Mouse (Mus musculus) layer of hippocampus, postnatal 10 days (tissue): ENCODE data around the gene Rtn2. TPM values are rescaled to one million over a fixed set of nuclear protein-coding genes. Genes with fewer than 3 reads are reported as not detected.

Source experiments
- DNase-seq, 2 experiments: peaks; one replicate each; pipeline ENCODE4 v3.0.0; 2021; ENCODE audit warnings: low spot score in 2 of 2
- total RNA-seq, 2 experiments: library from RNA; stranded (reverse); gene quantifications; 2 replicates each; pipeline ENCODE4 v1.2.3; 2021

Rtn2 gene
- total RNA-seq, 2 experiments from 2014 or later = 118 to 127 TPM

GRCm38 (mm10) chr7:19300501-19301421, 18.3 kb downstream of the Rtn2 start:
- DNase-seq = peak; percentile 86 to 88

GRCm38 (mm10) chr7:19301461-19302263, 19.2 kb downstream of the Rtn2 start:
- peak in 1 of 2 experiments; percentile 20 for DNase-seq

GRCm38 (mm10) chr7:19302264-19303045, 20.0 kb downstream of the Rtn2 start:
- DNase-seq = no peak

DNA sequence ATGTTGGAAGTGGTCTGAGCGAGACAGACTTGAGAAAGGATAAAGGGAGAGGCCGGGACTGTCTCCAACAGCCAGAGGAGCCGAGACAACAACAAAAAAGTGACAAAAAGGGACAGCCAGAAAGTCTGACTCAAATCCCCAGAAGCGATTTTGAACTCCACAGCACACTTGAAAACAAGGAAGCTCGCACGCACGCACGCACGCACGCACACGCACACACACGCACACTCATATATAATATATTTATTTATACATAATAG, 20.6 kb downstream of the Rtn2 start:
- DNase-seq = no peak

DNA sequence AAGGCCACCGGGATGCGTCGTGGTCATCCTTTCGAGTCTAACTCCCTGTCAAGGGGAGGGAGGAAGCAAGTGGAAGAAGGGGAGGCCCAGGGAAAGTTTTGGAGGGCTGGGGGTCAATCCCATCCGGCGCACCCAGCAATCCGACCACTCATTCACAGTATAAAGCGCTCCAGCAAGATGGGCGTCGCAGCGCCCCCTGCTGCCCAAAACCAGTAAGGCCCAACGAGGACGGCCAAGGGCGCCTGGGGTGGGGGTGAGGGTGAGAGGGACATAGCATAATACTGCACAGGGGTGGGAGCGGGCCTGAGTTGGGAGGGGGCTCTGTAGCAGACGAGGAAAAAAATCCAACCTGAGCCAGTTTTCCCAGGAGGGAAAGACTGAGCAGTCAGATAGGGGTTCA, 21.3 kb downstream of the Rtn2 start:
- peak; percentile 75 to 77 for DNase-seq

- no peak for DNase-seq
Measured at GRCm38 (mm10) chr7:19304501-19305412, 22.3 kb downstream of the Rtn2 start.

DNA sequence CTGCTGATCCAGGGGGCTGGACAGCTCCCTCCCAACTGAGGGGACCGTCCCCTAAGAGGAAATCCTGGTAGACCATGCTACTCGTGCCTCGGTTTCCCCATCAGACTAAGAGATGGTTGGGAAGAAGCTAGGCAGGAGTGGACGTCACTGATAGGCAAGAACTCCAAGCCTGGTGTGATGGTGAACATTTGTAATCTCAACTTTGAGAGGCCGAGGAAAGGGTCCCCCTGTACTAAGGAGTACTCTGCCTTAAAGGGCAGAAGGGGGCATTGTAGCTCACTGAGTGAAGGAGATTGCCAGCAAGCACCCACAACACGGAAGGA, 22.9 kb downstream of the Rtn2 start:
- DNase-seq = no peak

GRCm38 (mm10) chr7:19305796-19306765, 23.7 kb downstream of the Rtn2 start:
- DNase-seq = no peak

- DNase-seq = no peak
Measured at GRCm38 (mm10) chr7:19306819-19307738, 24.7 kb downstream of the Rtn2 start.

DNA sequence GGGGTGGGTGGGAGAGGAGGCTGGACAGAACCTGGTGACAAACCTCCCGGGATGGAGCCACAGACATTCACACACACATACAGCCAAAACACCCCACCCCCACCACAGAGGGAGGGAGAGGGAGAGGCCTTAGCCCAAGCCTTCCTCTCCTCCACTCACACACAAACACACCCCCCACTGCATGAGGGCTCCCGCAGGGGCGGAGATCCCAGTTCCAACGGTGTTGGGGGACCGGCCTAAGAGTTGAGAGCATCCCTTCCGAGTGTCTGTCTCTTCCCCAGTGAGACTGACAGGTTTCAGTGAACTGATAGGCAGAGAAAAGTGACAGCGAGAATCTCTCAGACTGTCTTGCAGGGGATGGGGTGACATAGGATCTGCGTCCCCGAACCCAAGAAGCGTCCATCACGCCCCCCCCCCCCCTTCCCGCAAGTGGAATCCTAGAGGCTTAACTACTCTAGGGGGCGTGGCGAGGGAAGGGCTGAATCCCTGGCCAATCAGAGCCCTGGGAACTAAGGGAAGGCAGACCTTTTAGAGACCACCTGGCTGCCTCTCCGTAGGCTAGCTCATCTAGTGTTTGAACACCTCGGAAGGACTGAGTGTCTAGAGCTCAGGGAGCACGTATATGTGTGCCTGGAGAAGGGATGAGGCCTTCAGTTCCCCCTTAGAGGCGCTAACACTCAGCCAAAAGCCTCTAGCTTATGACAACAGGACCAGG, 25.5 kb downstream of the Rtn2 start:
- peak; percentile 67 to 74 for DNase-seq

- DNase-seq = peak; percentile 94 to 95
Measured at GRCm38 (mm10) chr7:19308454-19309277, 26.2 kb downstream of the Rtn2 start.

DNA sequence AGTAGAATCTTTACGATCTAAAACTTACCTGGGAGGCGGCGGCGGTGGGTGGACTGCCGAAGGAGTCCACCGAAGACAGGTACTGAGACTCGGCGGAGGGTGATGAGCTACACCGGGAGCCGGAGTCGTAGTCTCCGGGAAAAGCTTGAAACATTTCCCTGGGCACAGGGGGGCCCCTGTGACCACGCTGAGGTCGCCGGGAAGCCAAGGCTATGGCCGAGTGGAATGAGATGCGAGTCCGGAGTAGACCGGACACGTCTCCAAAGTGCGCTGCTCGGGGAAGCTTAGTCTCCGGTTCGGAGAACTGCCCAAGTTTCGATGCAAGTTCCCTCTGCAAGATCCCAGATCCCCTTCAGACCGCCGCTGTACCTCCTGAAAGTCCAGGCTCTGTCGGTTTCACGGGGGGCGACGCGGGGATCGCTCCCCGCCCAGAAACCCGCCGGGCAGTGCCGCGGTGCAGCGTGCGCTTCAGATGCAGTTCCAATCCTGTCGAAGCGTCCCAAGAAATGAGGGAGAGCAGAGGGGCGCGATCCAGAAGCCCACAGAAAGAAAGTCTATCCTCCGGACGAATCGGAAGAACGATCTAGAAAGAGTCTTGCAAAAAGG, 27.0 kb downstream of the Rtn2 start:
- peak in 1 of 2 experiments; percentile 36 for DNase-seq

DNA sequence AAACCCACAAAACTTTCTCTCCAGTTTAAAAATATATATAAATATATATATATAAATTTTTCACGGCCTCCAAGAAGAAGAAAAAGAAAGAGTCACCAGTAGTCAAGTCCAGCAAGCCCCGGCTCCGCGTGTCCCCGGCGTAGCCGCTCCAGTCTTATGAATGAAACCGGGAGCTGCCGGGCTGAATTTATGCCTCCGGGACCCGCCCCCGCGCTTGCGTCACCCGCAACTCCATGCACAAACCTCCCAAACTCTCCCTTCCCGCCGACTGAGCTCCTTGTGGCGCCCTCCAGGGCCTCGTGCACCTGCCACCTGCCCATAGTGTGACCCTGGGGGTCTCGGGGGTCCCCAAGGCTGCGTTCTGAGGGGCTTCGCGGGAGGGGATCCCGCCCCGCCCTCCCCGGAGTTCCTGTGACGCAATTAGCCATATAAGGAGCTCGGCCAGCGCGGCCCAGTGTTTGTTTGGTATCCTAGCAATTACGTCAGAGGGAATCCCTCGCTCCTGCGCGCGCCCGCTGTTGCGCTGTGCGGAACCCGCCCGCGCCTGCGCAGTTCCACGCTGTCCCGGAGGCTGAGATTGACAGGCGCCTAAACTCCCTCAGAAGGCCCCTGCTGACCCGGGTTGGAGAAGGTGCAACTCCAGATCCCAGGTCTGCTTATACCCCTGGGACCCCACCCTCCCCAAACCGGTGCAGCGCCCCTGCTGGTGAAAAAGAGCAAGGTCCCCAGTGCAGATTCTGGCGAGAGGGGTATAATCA, 27.6 kb downstream of the Rtn2 start, which contains the start of gene Fosb:
TSS of gene Fosb (minus strand) at position 168 of the 758 bp plus-strand sequence.
- DNase-seq = peak; percentile 92 to 95

DNA sequence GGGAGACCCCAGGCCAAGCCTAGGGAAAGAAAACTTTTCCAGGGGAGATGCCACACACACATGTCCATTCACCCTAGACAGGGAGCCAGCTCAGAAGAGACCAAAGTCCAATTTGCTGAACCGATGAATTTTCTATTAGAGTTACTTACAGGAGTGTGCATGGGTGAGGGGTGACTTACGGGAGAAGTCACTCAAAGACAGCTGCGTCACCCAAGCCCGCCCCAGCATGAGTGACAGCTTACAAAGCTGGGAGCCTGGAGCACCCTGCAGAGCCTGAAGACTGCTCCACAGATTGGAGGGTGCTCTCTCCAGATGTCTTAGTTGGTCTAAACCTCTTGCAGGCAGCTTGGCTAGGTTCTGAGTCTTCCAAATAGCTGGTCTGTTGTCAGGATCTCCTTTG, 29.6 kb downstream of the Rtn2 start:
- no peak for DNase-seq

GRCm38 (mm10) chr7:19314033-19314432, 31.6 kb downstream of the Rtn2 start:
- DNase-seq = no peak
